Mouse (Mus musculus) midbrain, embryonic 11.5 days (tissue): Measurements from ENCODE around the gene Hmmr. TPM values are rescaled to one million over a fixed set of nuclear protein-coding genes. Genes with fewer than 3 reads are reported as not detected.
"Not testable (repeated sequence)": the region's sequence is repeated elsewhere in the genome, so short reads cannot be mapped to it uniquely, and the experiment has no call there.

Experiments
- ATAC-seq: fragments of 200-750 bp; cut with Nextera tagmentation; 2 replicates; pipeline ENCODE4 v1.8.0; 2017; ENCODE audit warnings: moderate TSS enrichment, moderate library complexity; ENCODE audit not compliant: low FRiP score
- DNase-seq: peaks from one replicate; pipeline ENCODE4 v3.0.0; 2015; ENCODE audit warnings: low spot score; ENCODE audit errors: missing footprints
- H3K27ac ChIP-seq: fragments of 300-500 bp; sonication (generic); 2 replicates; pipeline ENCODE4 v1.5.1; 2014; ENCODE audit warnings: low read depth, low read length
- H3K27me3 ChIP-seq: fragments of 300-500 bp; sonication (generic); 2 replicates; pipeline ENCODE4 v1.6.1; 2014; ENCODE audit warnings: mild to moderate bottlenecking, low read length, moderate library complexity, mixed read lengths; ENCODE audit not compliant: control insufficient read depth, insufficient read depth
- H3K36me3 ChIP-seq: fragments of 300-500 bp; sonication (generic); 2 replicates; pipeline ENCODE4 v1.6.1; 2014; ENCODE audit warnings: mild to moderate bottlenecking, low read length, moderate library complexity, mixed read lengths; ENCODE audit not compliant: control insufficient read depth, insufficient read depth
- H3K4me1 ChIP-seq: fragments of 300-500 bp; sonication (generic); 2 replicates; pipeline ENCODE4 v1.6.1; 2014; ENCODE audit warnings: low read length; ENCODE audit not compliant: control insufficient read depth, insufficient read depth
- H3K4me2 ChIP-seq: fragments of 300-500 bp; sonication (generic); 2 replicates; pipeline ENCODE4 v1.6.1; 2014; ENCODE audit warnings: mild to moderate bottlenecking, moderate library complexity
- H3K4me3 ChIP-seq: fragments of 300-500 bp; sonication (generic); 2 replicates; pipeline ENCODE4 v1.5.1; 2014; ENCODE audit warnings: low read depth, low read length
- H3K9ac ChIP-seq: fragments of 300-500 bp; sonication (generic); 2 replicates; pipeline ENCODE4 v1.6.1; 2014; ENCODE audit warnings: low read length
- H3K9me3 ChIP-seq: fragments of 300-500 bp; sonication (generic); 2 replicates; pipeline ENCODE4 v1.6.1; 2016; ENCODE audit warnings: low read length; ENCODE audit not compliant: control insufficient read depth
- WGBS: fragments of 180-500 bp; shearing (Covaris S2); extraction: QIAGEN DNeasy Blood & Tissue Kit; methylation state at CpG from one replicate; pipeline ENCODE4 v1.1.7; 2014; 5-methylcytosine and 5-hydroxymethylcytosine counted together
- polyA plus RNA-seq: library from polyadenylated mRNA; unstranded; fragments of >200 nt; fragmentation: Nextera tagmentation; extraction: Ambion mirVana; gene quantifications from 2 replicates; pipeline ENCODE4 v1.2.1, GENCODE M21; 2014

The Hmmr gene
- polyA plus RNA-seq, 1 experiment from 2014 or later = 66.1 TPM

GRCm38 (mm10) chr11:40718324-40718723 is 14.9 kb downstream of the Hmmr start:
- H3K36me3 ChIP-seq = peaks cover 41% of the 10 kb centered on the region
- no peaks in the 10 kb centered on the region for H3K4me1 ChIP-seq
- no peaks in the 10 kb centered on the region for H3K9me3 ChIP-seq
- no peak for DNase-seq
- no peak overlapping the region for H3K4me3 ChIP-seq
- no peak overlapping the region for H3K27ac ChIP-seq
- no peak overlapping the region for H3K4me2 ChIP-seq
- no peak for ATAC-seq
- H3K27me3 ChIP-seq = no peaks in the 10 kb centered on the region
- H3K9ac ChIP-seq = no peak overlapping the region

DNA sequence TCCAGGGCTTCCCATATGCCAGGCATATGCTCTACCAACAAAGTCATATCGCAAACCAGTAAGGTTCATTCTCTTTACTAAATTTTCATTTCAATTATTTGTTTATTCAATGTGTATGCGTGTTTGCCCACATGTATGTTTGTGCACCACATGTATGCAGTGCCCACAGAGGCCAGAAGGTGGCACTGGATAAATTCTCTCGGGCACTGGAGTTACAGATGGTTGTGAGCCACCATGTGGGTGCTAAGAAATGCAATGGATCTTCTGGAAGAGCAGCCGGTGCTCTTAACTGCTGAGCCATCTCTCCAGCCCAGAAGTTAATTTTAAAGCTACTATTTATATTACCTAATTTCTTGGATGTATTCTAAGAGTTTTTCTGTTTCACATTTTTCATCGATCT is 17.7 kb downstream of the Hmmr start:
- Histone ChIP-seq H3K27ac (no peak overlapping the region), H3K27me3 (no peaks in the 10 kb centered on the region), H3K9ac (no peak overlapping the region), H3K4me1 (no peaks in the 10 kb centered on the region), H3K36me3 (peaks cover 31% of the 10 kb centered on the region), H3K4me2 (no peak overlapping the region), H3K9me3 (no peaks in the 10 kb centered on the region), H3K4me3 (no peak overlapping the region)
- WGBS = 93% methylated on average over 5 of the region's 5 CpGs
- ATAC-seq (no peak), DNase-seq (no peak)

DNA sequence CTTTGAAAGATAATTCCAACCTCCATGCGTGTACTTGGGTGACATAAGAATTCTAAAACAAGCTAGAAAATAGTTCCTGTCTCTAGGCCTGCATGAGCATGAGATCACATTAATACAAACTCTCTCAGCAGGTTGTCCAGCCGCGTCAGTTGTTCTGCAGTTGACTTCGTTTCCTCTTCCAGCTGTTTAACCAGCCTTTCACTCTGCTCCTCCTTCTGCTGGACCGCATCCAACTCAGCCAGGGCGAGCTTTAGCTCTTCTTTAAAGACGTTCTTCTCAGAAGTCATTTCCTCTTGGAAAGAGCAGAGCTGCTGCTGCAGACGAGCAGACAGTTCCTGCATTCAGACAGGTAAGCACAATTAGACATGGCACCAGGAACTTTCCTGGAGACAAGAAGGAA is 19.4 kb downstream of the Hmmr start:
- Histone ChIP-seq H3K4me1 (no peaks in the 10 kb centered on the region), H3K4me2 (no peak overlapping the region), H3K9ac (no peak overlapping the region), H3K27me3 (no peaks in the 10 kb centered on the region), H3K36me3 (peaks cover 30% of the 10 kb centered on the region), H3K4me3 (no peak overlapping the region), H3K27ac (no peak overlapping the region), H3K9me3 (no peaks in the 10 kb centered on the region)
- ATAC-seq = no peak
- peak; percentile 12 for DNase-seq
- 91% methylated on average over 8 of the region's 8 CpGs for whole genome bisulfite sequencing

- DNase-seq, H3K4me2 ChIP-seq, H3K4me3 ChIP-seq, ATAC-seq, H3K9me3 ChIP-seq, H3K9ac ChIP-seq, H3K27ac ChIP-seq, H3K4me1 ChIP-seq, H3K27me3 ChIP-seq: not testable (repeated sequence)
- 93% methylated on average over 6 of the region's 6 CpGs for WGBS
- peaks cover 20% of the 10 kb centered on the region for H3K36me3 ChIP-seq
These were observed 23.3 kb downstream of the Hmmr start for GRCm38 (mm10) chr11:40709899-40710298.

- peak within 1 kb of the TSS; percentile 64 for H3K4me2 ChIP-seq
- DNase-seq = no peak
- no peaks in the 10 kb centered on the region for H3K9me3 ChIP-seq
These were observed 38.1 kb downstream of the Hmmr start, which contains the start of gene Mat2b for GRCm38 (mm10) chr11:40695103-40695502. Gene Mat2b (minus strand): TSS chr11:40695203.

GRCm38 (mm10) chr11:40694311-40695087 is 38.7 kb downstream of the Hmmr start:
- Histone ChIP-seq H3K4me2 (peak overlapping the region; percentile 64), H3K27ac (peak overlapping the region; percentile 92), H3K27me3 (no peaks in the 10 kb centered on the region), H3K9ac (peak overlapping the region; percentile 95), H3K36me3 (no peaks in the 10 kb centered on the region), H3K9me3 (no peaks in the 10 kb centered on the region), H3K4me1 (peaks cover 11% of the 10 kb centered on the region), H3K4me3 (peak overlapping the region; percentile 84)
- DNase-seq (peak; percentile 97), ATAC-seq (peak; percentile 75)
- WGBS = under 1% methylated on average over 31 of the region's 31 CpGs

More at GRCm38 (mm10) chr11:40695103-40695502, 38.1 kb downstream of the Hmmr start, which contains the start of gene Mat2b:
- Histone ChIP-seq H3K4me1 (peaks cover 11% of the 10 kb centered on the region), H3K9ac (peak within 1 kb of the TSS; percentile 95), H3K27me3 (no peaks in the 10 kb centered on the region), H3K36me3 (no peaks in the 10 kb centered on the region), H3K4me3 (peak within 1 kb of the TSS; percentile 84), H3K27ac (peak within 1 kb of the TSS; percentile 92)
- ATAC-seq = no peak
- 88% methylated on average over 9 of the region's 9 CpGs for WGBS

DNA sequence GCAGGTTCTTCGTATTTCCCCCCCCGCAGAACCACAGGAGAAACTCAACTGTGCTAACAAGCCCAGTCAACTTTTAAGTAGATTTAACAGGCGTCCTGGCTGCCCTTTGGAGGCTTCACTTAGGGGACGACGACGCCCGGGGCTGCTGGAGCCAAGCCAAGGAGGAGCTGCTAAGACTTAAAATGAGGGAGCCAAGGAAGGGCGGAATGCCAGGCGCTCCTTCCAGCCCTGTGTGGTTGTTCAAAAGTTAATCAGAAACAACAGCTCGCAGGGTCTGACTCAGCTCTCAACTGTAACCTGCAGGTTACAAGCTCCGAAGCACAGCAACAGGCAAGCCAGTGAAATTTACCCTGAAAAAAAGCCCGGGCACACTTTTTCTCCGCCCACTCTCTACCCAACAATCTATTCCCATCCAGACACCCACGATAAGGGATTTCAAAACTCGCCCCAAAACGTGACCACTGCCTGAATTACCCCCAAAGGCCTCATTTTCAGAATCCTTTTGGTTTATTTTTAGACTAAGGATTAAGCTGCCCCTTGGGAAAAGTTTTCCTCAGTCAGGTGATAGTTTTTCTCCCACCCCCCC is 39.8 kb downstream of the Hmmr start:
- H3K27ac ChIP-seq = peak overlapping the region; percentile 92; the same call in 1 of the 2 replicates
- no peaks in the 10 kb centered on the region for H3K9me3 ChIP-seq
- no peak for ATAC-seq
- 1% methylated on average over 16 of the region's 16 CpGs for WGBS
- H3K27me3 ChIP-seq = no peaks in the 10 kb centered on the region
- no peaks in the 10 kb centered on the region for H3K36me3 ChIP-seq
- H3K9ac ChIP-seq = peak overlapping the region; percentile 95
- peaks cover 11% of the 10 kb centered on the region for H3K4me1 ChIP-seq
- H3K4me3 ChIP-seq = peak overlapping the region; percentile 84
- H3K4me2 ChIP-seq = peak overlapping the region; percentile 64
- peak; percentile 93 for DNase-seq

DNA sequence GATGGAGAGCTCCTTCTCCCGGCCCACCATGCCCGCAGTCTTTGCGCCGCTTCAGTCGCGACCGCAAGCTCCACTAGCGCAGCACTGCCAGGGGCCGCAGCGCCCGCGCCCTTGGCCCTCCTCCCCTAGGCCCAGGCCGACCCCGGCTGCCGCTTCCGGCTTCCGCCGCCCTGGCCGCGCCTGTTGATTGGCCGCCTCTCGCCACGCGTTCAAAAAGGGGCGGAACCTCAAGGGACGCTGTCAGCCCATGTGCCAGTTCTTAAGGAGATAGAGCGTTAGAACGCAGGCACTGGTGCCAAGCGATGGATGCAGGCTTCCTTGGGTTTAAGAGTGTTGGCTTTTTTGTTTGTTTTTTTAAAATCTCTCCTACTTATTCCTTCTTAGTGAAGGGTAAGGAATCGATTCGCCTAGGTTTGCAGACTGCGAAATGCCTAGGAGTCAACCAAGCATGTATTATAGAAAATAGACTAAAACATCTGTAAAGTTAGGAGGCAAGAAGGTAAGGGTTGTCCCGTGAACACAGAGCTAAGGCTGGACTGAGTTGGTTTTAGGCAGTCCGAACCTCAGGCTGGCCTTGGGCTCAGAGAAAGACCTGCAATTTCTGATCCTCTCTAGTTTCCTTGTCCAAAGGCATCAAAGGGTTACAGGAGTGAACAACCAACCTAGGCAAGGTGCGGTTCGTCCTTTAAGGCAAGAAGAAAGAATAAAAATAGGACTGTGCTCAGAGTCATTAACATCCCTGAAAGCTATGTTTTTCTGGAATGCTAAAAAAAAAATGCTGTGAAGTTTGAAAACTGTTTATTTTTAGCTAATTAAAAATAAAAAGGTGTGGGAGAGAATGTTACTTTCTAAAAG is 40.5 kb downstream of the Hmmr start:
- Histone ChIP-seq H3K27ac (peak overlapping the region; percentile 30), H3K9me3 (no peaks in the 10 kb centered on the region), H3K9ac (peak overlapping the region; percentile 95), H3K36me3 (no peaks in the 10 kb centered on the region), H3K4me1 (peaks cover 11% of the 10 kb centered on the region), H3K4me2 (peak overlapping the region; percentile 64), H3K4me3 (peak overlapping the region; percentile 84), H3K27me3 (no peaks in the 10 kb centered on the region)
- peak; percentile 98 for DNase-seq
- 1% methylated on average over 36 of the region's 36 CpGs for WGBS
- ATAC-seq = peak; percentile 96
